Mouse (Mus musculus): Measurements from ENCODE around the gene Krt8.
"Not testable (repeated sequence)": the region's sequence is repeated elsewhere in the genome, so short reads cannot be mapped to it uniquely, and the experiment has no call there.

The Krt8 gene

DNA sequence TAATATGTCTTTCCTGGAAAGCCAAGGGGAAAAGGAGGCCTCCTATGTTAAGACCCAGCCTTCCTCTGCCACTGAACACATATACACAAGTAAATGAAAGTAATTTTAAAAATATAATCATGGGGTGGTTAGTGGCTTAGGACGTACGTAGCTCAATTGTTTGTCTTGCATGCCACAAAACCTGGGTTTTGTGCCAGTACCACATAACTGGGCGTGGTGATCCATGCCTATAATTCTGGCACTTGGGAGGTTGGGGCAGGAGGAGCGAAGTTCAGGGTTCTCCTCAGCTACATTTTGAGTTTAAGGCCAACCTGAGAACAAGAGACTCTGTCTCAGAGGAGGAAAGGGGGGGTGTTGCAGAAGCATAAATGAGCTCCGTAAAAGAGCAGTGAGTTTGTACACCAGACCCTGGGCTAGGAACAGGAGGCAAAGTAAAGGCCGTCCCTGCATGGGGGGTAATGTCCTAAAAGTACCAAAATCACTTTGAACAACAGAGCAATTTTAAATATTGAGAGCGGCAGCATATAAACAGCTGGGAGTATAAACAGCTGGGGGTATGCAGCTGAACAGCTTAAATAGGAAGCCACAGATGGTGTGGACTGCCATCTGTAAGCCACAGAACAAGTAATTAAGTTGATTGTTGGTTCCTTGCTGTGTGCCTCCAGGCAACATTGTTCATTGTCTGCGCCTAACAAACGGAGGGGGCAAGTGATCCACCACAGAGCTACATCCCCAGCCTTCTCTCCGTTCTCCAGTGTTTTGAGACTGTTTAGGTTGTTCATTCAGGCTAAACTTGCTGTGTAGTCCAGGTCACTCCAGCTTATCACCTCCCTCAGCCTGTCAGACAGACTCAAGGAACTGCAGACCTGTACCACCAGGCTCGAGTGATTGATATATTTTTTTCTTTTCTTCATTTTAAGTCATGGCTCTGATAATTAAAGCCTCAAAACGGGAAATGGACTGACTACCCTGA, 3.1 kb upstream of the Krt8 start:
- no peak for DNase-seq (ENCODE audit: low read depth)

GRCm38 (mm10) chr15:102006317-102006716, 2.0 kb upstream of the Krt8 start:
- no peak for DNase-seq (ENCODE audit: low read depth)

GRCm38 (mm10) chr15:102005290-102005689, 1.0 kb upstream of the Krt8 start:
- DNase-seq (ENCODE audit: low read depth), result no peak

DNA sequence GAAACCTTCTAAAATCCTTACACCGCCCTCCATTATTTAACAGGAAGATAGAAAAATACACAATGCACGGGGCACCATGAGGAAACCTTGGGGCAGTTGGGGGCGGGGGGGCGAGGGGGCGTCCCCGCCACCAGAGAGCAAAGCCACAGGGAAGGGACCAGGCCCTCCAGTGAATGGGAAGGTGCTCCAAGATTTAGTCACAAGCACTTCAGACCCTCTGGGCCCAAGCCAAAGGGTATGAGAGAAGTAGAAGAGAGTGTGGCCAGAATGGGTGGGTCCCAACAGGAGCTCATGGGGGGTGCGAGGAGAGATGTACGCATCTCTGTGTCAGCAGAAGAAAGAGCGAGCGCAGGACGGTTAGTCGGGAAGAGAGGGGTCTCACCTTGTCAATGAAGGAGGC, 766 bp downstream of the Krt8 start:
- no peak for DNase-seq (ENCODE audit: low read depth)

DNA sequence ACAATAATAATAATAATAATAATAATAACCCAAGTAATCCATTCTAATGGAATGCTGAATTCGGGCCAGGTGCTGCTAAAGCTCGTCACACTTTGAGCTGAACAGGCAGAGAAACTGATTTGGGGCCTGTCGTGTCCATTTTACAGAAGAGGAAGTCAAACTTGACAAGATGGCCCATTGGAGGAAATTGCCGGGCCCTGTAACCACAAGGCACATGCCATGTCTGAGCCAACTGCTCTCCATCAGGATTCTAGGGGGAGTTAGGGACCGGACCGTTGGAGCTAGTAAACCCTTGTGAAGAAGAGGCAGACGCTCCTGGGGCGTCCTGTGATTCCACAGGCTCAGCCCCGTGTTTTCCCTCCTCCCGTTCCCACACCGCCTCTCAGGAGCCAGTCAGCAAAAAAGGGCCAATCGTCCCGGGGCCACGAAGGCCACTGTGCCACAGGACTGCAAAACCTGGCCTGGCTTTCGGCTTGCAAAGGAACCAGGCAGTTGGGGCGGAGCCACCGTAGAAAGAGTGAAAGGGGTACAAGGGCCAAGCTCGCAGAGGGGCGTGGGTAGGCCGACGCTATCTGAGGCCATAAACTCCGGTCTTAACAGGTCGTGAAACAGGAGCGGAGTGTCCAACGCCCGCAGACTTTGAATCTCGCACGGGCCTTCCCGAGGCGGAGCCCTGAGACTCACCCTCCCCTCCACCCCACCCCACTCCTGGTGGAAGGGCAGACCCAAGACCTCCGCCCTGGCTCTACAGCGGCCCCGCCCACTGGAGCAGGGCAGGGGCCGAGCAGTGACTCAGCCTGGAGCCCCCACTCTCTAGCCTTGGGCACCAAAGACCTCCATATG, 1.4 kb downstream of the Krt8 start:
- DNase-seq (ENCODE audit: low read depth), result no peak

GRCm38 (mm10) chr15:101999676-102000335, 4.5 kb downstream of the Krt8 start:
- no peak for DNase-seq (ENCODE audit: low read depth)

DNA sequence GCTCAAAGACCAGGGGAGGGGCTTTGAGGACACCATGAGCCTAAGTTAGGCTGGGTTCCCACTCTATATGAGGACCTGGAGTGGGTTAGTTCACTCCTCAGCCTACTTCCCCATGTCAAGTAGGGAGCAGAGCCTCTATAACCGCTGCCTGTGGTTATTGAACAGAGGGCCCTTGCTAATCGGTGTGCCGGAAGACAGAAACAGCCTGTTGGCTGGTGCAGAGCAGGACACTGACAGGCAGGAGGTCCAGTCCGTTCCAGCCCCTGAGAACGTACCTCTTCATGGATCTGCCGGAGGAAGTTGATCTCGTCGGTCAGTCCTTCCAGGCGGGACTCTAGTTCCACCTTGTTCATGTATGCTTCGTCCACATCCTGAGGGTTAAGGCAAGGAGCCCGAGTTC, 5.1 kb downstream of the Krt8 start:
- no peak for DNase-seq (ENCODE audit: low read depth)

- not testable (repeated sequence) for DNase-seq (ENCODE audit: low read depth)
These were observed 7.7 kb downstream of the Krt8 start for GRCm38 (mm10) chr15:101996450-101997078.

DNA sequence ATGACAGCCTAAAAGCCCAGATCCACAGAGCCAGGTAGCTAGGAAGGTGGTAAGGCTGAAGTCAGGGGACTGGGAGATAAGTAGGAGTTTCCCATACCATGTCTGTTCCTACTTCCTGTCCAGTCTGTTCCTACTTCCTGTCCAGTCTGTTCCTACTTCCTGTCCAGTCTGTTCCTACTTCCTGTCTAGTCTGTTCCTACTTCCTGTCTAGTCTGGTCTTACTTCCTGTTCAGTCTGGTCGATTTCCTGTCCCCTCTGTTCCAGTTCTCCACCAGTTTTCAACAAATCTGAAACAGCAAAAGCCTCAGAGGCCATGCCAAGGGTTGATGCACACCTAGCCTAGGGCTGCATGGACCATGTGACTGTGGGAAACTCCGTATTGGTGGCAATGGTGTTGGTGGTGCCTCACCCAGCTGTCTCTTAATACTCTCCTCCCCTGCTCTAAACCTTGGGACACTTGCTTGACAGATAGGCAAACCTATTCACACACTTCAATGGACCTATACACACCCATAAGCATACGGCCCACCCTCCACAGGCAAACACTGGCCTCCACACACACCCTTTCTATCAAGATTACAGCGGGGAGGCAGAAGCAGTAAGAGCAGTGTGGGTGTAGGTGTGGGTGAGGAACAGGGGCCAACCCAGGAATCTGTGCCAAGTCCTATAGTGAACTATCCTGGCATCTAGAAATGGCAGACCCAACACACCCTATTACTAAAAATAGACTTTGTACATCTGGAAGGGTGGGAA, 8.6 kb downstream of the Krt8 start:
- DNase-seq (ENCODE audit: low read depth), result no peak

GRCm38 (mm10) chr15:101994365-101994764, 9.9 kb downstream of the Krt8 start:
- no peak for DNase-seq (ENCODE audit: low read depth)

- DNase-seq (ENCODE audit: low read depth), result no peak
These were observed 13.3 kb downstream of the Krt8 start for GRCm38 (mm10) chr15:101990946-101991345.

- peak; percentile 29 for DNase-seq (ENCODE audit: low read depth)
These were observed 15.6 kb downstream of the Krt8 start for GRCm38 (mm10) chr15:101988714-101989113.

DNA sequence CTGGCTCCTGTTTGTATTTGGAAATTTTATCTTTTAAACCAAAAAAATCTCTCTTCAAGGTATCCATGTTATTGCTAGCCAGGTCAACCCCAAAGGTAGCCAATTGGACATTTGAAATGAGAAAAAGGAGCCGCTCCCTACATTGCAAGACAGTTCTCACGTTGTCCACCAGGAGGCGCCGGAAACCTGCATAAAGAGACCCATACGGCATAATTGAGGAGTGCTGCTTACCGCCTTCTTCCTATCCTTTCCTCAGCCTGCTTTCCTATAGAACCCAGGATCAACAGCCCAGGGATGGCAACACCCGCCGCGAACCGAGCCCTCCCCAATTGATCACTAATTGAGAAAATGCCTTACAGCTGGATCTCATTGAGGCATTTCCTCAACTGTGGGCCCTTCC, 16.2 kb downstream of the Krt8 start:
- peak; percentile 92 for DNase-seq (ENCODE audit: low read depth)

DNA sequence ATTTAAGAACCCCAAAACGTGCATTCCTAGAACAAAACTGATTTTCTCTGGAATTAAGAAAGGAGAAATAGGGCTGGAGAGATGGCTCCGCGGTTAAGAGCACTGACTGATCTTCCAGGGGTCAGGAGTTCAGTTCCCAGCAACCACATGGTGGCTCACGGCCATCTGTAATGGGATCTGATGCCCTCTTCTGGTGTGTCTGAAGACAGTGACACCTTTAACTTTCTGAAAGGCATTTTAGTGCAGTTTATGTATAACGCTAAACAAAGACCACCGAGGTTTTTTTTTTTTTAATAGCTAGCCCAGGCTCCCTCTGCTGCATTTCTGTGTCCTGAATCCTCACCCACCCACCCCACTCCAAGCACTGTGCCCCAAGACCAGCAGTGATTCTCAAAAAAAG, 19.5 kb downstream of the Krt8 start:
- DNase-seq (ENCODE audit: low read depth), result no peak

- peak; percentile 94 for DNase-seq (ENCODE audit: low read depth)
These were observed 20.2 kb downstream of the Krt8 start for GRCm38 (mm10) chr15:101983949-101984601.

DNA sequence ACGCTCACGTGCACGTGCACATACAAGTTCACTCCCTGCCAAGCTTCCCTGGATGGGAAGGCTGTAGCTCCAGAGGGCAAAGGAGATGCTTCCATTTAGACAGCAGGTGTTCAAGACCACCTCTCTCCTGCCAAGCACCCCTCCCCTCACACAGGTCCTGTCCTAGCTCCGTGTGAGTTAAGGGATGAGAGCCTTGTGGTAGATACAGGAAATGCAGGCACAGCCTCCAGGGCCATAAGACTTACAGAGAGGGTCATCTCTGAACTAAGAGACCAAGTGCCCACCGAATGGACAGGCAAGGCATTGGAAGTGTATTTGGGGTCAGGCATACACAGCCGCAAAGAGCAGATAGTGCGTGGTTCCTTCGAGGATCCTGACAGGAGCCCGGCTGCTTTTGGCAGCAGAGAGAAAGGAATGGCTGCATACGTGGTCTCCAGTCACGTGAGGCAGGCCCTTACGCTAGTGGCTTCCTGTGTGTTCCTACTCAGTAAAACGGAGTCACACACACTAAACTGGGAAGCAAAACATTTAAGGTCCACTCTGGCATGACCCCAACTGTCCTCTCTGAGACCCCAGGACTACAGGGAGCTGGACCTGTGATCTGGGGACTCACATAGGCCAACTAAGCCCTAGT, 20.9 kb downstream of the Krt8 start:
- DNase-seq (ENCODE audit: low read depth), result peak; percentile 25

GRCm38 (mm10) chr15:101980849-101981248, 23.4 kb downstream of the Krt8 start:
- DNase-seq (ENCODE audit: low read depth), result no peak

DNA sequence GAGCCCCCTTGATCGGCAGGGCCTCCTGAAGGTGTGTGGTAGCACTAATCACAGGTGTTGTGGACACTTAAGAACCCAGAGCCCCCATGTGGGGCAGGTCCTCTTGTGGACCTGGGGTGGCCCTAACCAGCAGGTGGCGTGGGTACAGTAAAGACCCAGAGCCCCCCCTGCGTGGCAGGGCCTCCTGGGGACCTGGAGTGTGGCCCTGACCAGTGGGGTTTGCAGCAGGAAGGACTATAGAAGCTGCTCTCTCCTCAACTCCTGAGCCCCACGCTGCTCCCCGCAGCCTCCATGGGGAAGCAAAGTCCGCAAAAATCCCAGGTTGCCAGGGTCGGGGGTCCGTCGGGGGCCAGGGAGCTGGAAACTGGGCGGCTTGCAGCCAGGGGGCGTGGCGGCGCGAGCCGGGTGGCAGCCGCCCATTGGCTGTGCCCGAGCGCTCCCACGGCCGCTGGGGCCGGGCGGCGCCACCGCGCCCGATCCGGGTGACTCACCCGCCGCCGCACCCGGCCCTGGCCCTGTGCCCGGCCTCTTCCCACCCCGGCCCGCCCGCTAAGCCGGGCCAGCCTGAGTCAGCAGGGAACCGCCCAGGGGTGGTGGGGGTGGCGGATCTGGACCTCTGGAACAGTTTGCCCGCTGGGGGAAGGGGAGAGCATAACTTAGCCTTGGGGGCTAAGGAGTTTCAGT, 27.1 kb downstream of the Krt8 start:
- DNase-seq (ENCODE audit: low read depth), result peak; percentile 76

- DNase-seq (ENCODE audit: low read depth), result no peak
These were observed 27.6 kb downstream of the Krt8 start for GRCm38 (mm10) chr15:101976641-101977040.
